Mouse (Mus musculus): ENCODE results near the gene Thap12. TPM values are rescaled to one million over a fixed set of nuclear protein-coding genes. Genes with fewer than 3 reads are reported as not detected.

Gene Thap12
- polyA plus RNA-seq, 1 experiment from 2014 or later = 43.1 TPM

DNA sequence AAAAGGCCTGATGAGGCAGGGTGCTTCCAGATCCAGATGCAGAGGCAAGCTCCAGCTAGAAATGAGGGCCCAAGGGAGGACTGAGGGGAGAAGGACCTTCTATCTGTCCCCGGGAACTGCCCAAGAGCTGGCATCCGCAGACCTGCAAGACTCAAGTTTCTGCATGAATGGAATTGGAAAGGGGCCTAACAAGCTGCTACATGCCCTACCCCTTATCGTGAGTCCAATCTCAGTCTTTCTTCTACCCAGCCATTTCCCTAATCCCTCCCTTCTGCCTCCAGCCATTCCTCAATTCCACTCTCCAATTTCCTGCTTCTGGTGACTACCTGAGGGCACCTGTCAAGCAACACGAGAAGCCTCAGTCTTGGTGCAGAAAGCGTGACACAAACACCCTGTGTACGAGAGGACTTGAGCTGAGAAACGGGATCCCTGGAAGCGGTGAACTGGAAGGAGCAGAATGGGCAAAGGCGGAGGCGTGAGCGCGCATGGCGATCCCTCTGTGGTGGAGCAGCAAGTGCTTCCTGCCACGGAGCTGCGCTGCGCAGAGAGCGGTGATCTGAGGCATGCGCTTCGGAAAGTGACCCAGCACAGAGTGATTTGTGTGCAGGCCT, 26.9 kb downstream of the Thap12 start:
- H3K4me3 ChIP-seq (replicated peaks) = 0 out of 2 replicates have a peak overlapping the region, but pooled peaks have one; percentile 18
- peaks cover 12% of the 10 kb centered on the region for H3K4me1 ChIP-seq
- H3K27me3 ChIP-seq (replicated peaks) = no peaks in the 10 kb centered on the region; the same call in 1 of the 2 replicates
- no peak overlapping the region for H3K27ac ChIP-seq (replicated peaks)
- H3K36me3 ChIP-seq = no peaks in the 10 kb centered on the region
- peak overlapping the region; percentile 46 for H3K4me2 ChIP-seq
- no peaks in the 10 kb centered on the region for H3K9me3 ChIP-seq (replicated peaks)
- 0 out of 2 replicates have a peak overlapping the region, but pooled peaks have one; percentile 17 for H3K9ac ChIP-seq (replicated peaks)
- 20% methylated on average over 19 of the region's 19 CpGs for WGBS
- peak; percentile 59; the same call in 1 of the 2 replicates for ATAC-seq (ENCODE audit: low FRiP score)

DNA sequence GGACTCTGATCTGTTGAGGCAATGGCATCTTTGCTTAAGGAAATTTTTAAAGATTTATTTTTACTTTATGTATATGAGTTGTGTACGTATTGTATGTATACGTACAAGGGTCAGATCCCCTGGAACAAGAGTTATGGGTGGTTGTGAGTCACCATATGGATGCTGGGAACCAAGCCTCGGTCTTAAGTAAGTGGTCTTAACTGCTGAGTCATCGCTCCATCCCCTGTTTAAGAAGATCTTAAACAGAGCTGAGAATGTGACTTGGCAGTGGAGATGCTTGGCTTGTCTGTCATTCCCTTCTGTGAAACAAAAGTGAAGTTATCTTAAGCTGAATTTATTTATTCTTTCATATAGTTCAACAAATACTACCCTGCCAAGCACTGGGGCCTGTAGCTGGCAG, 31.1 kb downstream of the Thap12 start:
- no peak overlapping the region for H3K9ac ChIP-seq (replicated peaks)
- H3K9me3 ChIP-seq (replicated peaks) = no peaks in the 10 kb centered on the region
- 91% methylated on average over 4 of the region's 4 CpGs for WGBS
- no peaks in the 10 kb centered on the region for H3K36me3 ChIP-seq
- peaks cover 3% of the 10 kb centered on the region; the same call in 1 of the 2 replicates for H3K27me3 ChIP-seq (replicated peaks)
- H3K4me3 ChIP-seq (replicated peaks) = no peak overlapping the region
- no peak overlapping the region for H3K27ac ChIP-seq (replicated peaks)
- peaks cover 18% of the 10 kb centered on the region for H3K4me1 ChIP-seq
- no peak for ATAC-seq (ENCODE audit: low FRiP score)
- no peak overlapping the region for H3K4me2 ChIP-seq

DNA sequence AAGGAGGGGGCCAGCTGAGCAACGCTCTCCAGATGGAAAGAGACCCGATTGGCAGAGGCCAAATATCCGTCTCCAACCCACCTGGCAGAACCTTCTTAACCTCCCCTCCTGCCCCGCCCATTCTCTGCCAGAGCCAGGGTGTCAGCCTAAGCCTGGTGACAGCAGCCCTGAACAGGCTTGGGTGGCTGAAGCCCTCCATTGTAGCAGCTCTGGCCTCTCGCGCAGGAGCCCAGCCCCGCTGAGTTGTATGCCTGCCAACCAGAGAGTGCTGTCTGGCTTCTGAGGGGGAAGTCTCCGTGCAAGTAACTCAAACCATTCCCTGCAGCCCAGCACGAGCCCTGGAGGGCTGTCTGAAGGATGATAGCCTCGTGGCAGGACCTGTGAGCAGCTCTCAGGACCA, 32.0 kb downstream of the Thap12 start:
- H3K9me3 ChIP-seq (replicated peaks) = no peaks in the 10 kb centered on the region
- peaks cover 12% of the 10 kb centered on the region for H3K4me1 ChIP-seq
- no peak overlapping the region for H3K9ac ChIP-seq (replicated peaks)
- ATAC-seq (ENCODE audit: low FRiP score) = no peak
- H3K27ac ChIP-seq (replicated peaks) = no peak overlapping the region
- H3K27me3 ChIP-seq (replicated peaks) = peaks cover 3% of the 10 kb centered on the region; the same call in 1 of the 2 replicates
- no peaks in the 10 kb centered on the region for H3K36me3 ChIP-seq
- H3K4me3 ChIP-seq (replicated peaks) = no peak overlapping the region
- 33% methylated on average over 10 of the region's 10 CpGs for WGBS
- H3K4me2 ChIP-seq = no peak overlapping the region

DNA sequence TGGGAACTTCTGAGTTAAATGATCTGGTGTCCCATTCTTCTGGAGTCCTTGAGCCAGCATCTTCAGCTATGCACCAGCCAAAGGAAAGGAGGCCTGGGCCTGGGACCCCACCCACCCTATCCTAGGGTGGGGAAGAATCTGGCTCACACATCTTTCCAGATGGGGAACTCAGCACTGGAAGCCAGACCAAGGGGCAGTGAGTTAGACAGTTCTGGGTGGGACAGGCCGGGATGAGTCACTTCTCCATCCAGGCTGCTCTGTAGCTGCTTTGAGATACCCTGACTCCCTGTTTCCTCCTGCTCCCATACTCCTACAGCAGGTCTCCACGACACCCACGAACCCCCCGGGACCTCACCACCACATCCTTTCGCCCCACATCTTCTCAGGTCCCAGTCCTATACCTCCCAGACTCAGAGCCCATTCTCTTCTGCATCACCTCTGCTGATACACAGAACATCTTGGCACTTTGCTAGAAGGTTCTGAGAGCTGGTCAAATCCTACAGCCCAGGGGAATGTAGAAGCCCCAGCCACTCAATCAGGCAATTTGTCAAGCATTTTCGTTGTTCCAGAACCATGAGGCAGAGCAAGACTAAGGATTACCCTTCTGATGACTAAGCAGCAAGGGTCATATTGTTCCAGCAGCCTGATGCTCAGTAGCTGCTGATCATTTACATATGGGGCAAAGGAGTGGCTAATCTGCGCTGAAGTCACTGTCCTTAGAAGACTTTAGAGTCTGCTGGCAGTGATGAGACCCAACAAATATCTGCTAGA, 34.1 kb downstream of the Thap12 start:
- no peak overlapping the region for H3K4me3 ChIP-seq (replicated peaks)
- no peak overlapping the region for H3K9ac ChIP-seq (replicated peaks)
- no peak for ATAC-seq (ENCODE audit: low FRiP score)
- H3K9me3 ChIP-seq (replicated peaks) = no peaks in the 10 kb centered on the region
- H3K27me3 ChIP-seq (replicated peaks) = 0 out of 2 replicates have a peak, but pooled peaks cover 3% of the 10 kb centered on the region
- WGBS = 82% methylated on average over 7 of the region's 7 CpGs
- H3K4me1 ChIP-seq = peaks cover 12% of the 10 kb centered on the region
- no peak overlapping the region for H3K27ac ChIP-seq (replicated peaks)
- H3K4me2 ChIP-seq = no peak overlapping the region
- no peaks in the 10 kb centered on the region for H3K36me3 ChIP-seq

DNA sequence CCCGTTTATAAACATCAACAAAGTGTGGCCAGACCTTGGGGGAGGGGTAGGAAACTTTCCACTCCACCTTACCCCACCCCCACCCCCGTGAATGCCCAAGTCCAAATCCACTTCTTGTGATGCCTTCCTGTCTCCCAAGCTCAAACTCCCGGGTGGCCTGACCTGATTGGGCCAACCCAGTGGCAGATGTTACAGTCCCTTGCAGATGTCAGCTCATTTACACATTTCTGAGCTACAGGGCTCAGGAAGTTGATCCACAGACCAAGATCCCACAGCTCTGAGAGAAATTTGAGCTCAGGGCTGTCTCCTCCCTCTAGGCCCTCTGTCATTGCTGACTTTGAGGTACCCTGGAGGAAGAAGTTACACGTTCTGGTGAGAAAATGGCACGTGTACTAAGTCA, 37.5 kb downstream of the Thap12 start:
- WGBS = 21% methylated on average over 5 of the region's 5 CpGs
- Histone ChIP-seq H3K36me3 (no peaks in the 10 kb centered on the region), H3K4me3 (replicated peaks) (no peak overlapping the region), H3K4me1 (peaks cover 7% of the 10 kb centered on the region; the same call in 1 of the 2 replicates), H3K9ac (replicated peaks) (no peak overlapping the region), H3K4me2 (no peak overlapping the region), H3K27ac (replicated peaks) (no peak overlapping the region), H3K27me3 (replicated peaks) (peaks cover 3% of the 10 kb centered on the region; the same call in 1 of the 2 replicates), H3K9me3 (replicated peaks) (no peaks in the 10 kb centered on the region)
- ATAC-seq (ENCODE audit: low FRiP score) = no peak

DNA sequence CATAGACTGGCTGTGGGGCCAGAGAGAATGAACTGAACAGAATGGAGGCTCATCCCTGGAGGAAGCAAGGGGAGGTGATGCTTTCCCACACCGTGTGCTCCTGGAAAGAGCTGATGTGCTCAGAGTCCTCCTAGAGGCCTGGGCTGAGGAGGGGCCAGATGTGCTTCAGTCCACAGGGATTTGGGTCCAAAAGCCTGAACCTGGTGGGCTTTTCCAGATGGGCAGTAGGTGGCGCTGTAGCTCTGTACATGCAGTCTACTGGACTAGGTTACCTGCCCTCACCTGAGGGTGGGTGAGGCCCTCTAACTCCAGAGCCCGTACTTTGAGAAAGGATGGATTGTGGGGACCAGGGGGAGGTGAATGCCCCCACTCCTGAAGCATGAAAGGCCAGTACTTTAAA, 40.4 kb downstream of the Thap12 start:
- H3K9me3 ChIP-seq (replicated peaks) = no peaks in the 10 kb centered on the region
- H3K27ac ChIP-seq (replicated peaks) = no peak overlapping the region
- WGBS = 4% methylated on average over 3 of the region's 3 CpGs
- no peak overlapping the region for H3K4me2 ChIP-seq
- H3K27me3 ChIP-seq (replicated peaks) = no peaks in the 10 kb centered on the region; the same call in 1 of the 2 replicates
- no peaks in the 10 kb centered on the region for H3K36me3 ChIP-seq
- H3K9ac ChIP-seq (replicated peaks) = no peak overlapping the region
- peaks cover 6% of the 10 kb centered on the region; the same call in 1 of the 2 replicates for H3K4me1 ChIP-seq
- H3K4me3 ChIP-seq (replicated peaks) = no peak overlapping the region
- ATAC-seq (ENCODE audit: low FRiP score) = no peak

DNA sequence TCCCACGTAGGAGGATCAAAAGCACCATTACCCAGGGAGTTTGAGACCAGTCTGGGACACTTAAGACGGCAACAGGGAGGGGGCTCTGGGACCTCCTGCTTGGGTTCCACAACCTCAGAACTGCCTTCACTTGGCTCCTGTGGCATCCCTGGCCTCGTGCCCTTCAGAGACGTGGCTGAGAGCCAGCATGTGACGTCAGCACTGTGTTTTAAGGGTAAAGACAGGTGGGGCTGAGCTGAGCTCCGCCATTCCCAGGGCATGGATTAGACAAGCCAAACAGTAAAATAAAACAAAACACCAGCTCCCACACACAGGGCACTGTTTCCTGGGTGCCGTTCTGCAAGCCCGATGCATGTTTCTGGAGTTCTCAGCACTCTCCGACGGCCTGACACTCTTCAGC, 47.5 kb downstream of the Thap12 start:
- ATAC-seq (ENCODE audit: low FRiP score) = no peak
- no peak overlapping the region for H3K9ac ChIP-seq (replicated peaks)
- no peak overlapping the region for H3K4me2 ChIP-seq
- no peaks in the 10 kb centered on the region for H3K9me3 ChIP-seq (replicated peaks)
- no peaks in the 10 kb centered on the region for H3K36me3 ChIP-seq
- no peak overlapping the region for H3K4me3 ChIP-seq (replicated peaks)
- no peaks in the 10 kb centered on the region for H3K27me3 ChIP-seq (replicated peaks)
- WGBS = 67% methylated on average over 10 of the region's 10 CpGs
- H3K27ac ChIP-seq (replicated peaks) = no peak overlapping the region
- H3K4me1 ChIP-seq = peaks cover 6% of the 10 kb centered on the region

DNA sequence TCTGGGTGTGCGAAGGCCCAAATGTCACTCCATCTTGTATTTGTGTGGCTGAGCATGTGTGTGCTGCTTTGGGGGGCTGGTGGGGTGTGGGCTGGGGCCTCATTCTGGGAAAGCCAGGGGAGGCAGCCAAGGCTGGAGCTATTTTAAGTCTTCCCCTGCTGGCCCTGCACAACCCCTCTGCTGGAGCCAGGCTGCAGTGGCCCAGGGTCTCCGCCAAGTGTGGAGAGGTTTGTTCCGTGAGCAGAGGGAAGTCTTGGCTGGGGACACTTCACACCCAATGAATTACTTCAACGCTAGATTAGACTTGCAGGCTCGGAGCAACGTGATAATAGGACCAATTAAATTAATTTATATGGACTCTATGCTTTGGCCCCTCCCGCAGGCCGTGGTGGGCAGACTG, 49.8 kb downstream of the Thap12 start:
- Histone ChIP-seq H3K4me2 (no peak overlapping the region), H3K4me1 (peaks cover 6% of the 10 kb centered on the region), H3K9me3 (replicated peaks) (no peaks in the 10 kb centered on the region), H3K27me3 (replicated peaks) (no peaks in the 10 kb centered on the region), H3K4me3 (replicated peaks) (no peak overlapping the region), H3K36me3 (no peaks in the 10 kb centered on the region), H3K9ac (replicated peaks) (no peak overlapping the region), H3K27ac (replicated peaks) (no peak overlapping the region)
- ATAC-seq (ENCODE audit: low FRiP score) = no peak
- 72% methylated on average over 8 of the region's 8 CpGs for WGBS

DNA sequence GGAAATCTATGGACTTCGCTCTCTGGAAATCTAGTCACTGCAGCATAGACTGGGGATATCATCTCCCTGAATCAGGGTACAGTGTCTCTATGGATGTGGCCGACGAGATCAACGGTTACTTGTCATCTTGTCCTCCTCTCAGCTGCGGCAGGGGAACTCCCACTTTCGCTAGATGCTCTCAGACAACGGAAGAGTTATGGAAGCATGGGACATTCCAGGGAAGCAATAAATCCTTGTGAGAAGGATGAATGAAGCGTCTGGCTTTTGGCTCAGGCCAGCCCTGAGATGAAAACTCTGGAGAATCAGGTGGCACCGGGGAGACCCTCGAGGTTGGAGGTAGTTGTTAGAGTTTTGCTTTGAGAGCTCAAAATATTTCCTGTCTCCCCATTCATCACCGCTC, 53.1 kb downstream of the Thap12 start:
- H3K4me3 ChIP-seq (replicated peaks) = no peak overlapping the region
- ATAC-seq (ENCODE audit: low FRiP score) = no peak
- no peaks in the 10 kb centered on the region for H3K9me3 ChIP-seq (replicated peaks)
- WGBS = 67% methylated on average over 11 of the region's 11 CpGs
- H3K4me1 ChIP-seq = peaks cover 3% of the 10 kb centered on the region; the same call in 1 of the 2 replicates
- H3K27me3 ChIP-seq (replicated peaks) = no peaks in the 10 kb centered on the region; the same call in 1 of the 2 replicates
- no peak overlapping the region for H3K4me2 ChIP-seq
- H3K36me3 ChIP-seq = no peaks in the 10 kb centered on the region
- H3K9ac ChIP-seq (replicated peaks) = no peak overlapping the region
- H3K27ac ChIP-seq (replicated peaks) = no peak overlapping the region

DNA sequence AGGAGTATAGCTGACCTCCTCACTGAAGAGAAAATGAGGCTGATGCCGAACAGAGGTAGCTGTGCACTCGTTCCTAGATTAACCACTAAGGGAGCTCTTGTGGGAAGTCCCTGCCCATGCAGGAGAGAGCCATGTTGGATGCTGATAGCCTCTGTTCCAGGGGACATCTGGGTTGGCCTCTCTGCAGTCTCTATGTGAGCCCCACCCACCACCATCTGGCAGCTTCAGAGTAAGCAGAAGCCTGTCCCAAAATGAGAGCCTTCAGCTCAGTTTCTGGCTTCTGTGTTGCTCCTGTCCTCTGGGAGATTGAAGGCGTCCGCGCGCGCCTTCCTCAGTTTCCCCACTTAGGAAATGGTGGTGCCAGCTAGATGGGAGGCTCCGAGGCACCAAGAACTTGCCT, 53.7 kb downstream of the Thap12 start:
- 83% methylated on average over 8 of the region's 8 CpGs for WGBS
- no peaks in the 10 kb centered on the region for H3K36me3 ChIP-seq
- peaks cover 3% of the 10 kb centered on the region; the same call in 1 of the 2 replicates for H3K4me1 ChIP-seq
- no peak for ATAC-seq (ENCODE audit: low FRiP score)
- no peak overlapping the region for H3K27ac ChIP-seq (replicated peaks)
- H3K9me3 ChIP-seq (replicated peaks) = no peaks in the 10 kb centered on the region
- no peak overlapping the region for H3K9ac ChIP-seq (replicated peaks)
- no peak overlapping the region for H3K4me2 ChIP-seq
- H3K4me3 ChIP-seq (replicated peaks) = no peak overlapping the region
- no peaks in the 10 kb centered on the region; the same call in 1 of the 2 replicates for H3K27me3 ChIP-seq (replicated peaks)

DNA sequence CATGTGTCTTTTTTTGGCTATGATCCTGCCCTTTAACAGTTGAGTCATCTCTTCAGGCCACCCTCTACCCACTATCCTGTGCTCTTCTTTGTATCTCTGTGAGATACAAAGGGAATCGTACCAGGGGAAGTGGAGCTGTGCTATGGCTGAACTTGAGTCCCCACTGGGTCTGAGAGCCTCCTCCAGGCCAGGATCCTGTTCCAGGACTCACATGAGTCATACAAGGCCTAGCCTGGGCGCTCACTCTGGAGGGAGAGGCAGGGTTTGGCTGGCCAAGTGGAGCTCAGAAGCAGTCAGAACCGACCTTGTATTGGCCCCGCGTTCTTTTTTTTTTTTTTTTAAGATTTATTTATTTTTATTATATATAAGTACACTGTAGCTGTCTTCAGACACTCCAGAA, 57.2 kb downstream of the Thap12 start:
- Histone ChIP-seq H3K4me3 (replicated peaks) (no peak overlapping the region), H3K4me1 (no peaks in the 10 kb centered on the region; the same call in 1 of the 2 replicates), H3K9me3 (replicated peaks) (no peaks in the 10 kb centered on the region), H3K27me3 (replicated peaks) (no peaks in the 10 kb centered on the region; the same call in 1 of the 2 replicates), H3K36me3 (no peaks in the 10 kb centered on the region), H3K9ac (replicated peaks) (no peak overlapping the region), H3K27ac (replicated peaks) (no peak overlapping the region), H3K4me2 (no peak overlapping the region)
- WGBS = 91% methylated on average over 5 of the region's 5 CpGs
- no peak for ATAC-seq (ENCODE audit: low FRiP score)

DNA sequence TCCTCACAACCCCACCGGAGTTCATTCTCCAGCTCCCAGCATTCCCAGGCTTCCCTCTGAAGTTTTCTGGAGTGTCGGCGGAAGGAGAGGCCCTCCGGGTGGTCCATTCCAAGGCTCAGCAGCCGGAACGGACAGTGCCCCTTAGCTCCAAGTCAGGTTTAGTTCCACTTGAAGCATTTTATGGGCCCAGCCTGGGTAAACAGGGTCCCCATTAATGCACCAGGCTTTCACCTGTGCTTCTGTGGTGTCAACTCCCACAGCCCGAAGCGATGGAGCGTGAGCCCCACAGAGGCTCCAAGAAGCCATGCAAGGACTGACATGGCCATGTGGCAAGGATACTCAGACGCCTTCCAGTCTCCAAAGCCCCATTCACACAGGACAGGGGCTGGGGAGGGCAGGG, 61.0 kb downstream of the Thap12 start:
- H3K9ac ChIP-seq (replicated peaks) = no peak overlapping the region
- H3K36me3 ChIP-seq = no peaks in the 10 kb centered on the region
- H3K9me3 ChIP-seq (replicated peaks) = no peaks in the 10 kb centered on the region
- H3K4me1 ChIP-seq = no peaks in the 10 kb centered on the region; the same call in 1 of the 2 replicates
- 81% methylated on average over 10 of the region's 10 CpGs for WGBS
- H3K4me2 ChIP-seq = no peak overlapping the region
- H3K27ac ChIP-seq (replicated peaks) = no peak overlapping the region
- H3K27me3 ChIP-seq (replicated peaks) = no peaks in the 10 kb centered on the region
- ATAC-seq (ENCODE audit: low FRiP score) = no peak
- no peak overlapping the region for H3K4me3 ChIP-seq (replicated peaks)

All from neural tube, embryonic 15.5 days (tissue).